Mouse (Mus musculus) T-helper 1 cell (primary cell): ENCODE results near the gene Strn3.
"Not testable (repeated sequence)": the region's sequence is repeated elsewhere in the genome, so short reads cannot be mapped to it uniquely, and the experiment has no call there.

Source experiments
- in situ Hi-C: fragments of 300-600 bp; cut with MboI, MseI; formaldehyde crosslinking; loops from one replicate; pipeline ENCODE4 v1.15.1; 2025; ENCODE audit warnings: high pct_unique_total_duplicates

Gene Strn3

GRCm38 (mm10) chr12:51620572-51620971, 71.1 kb downstream of the Strn3 start:
- in situ Hi-C loops = no loop called here

- in situ Hi-C loops = loop anchor here (10.0 kb wide), 1 partner anchor 178 kb away; no protein-coding TSS in a partner anchor
These were observed 79.3 kb downstream of the Strn3 start for GRCm38 (mm10) chr12:51612361-51612760.

- in situ Hi-C loops = no loop called here
These were observed 85.6 kb downstream of the Strn3 start for GRCm38 (mm10) chr12:51606138-51606537.

- in situ Hi-C loops = no loop called here
These were observed 88.4 kb downstream of the Strn3 start for GRCm38 (mm10) chr12:51603306-51603705.

- in situ Hi-C loops = no loop called here
These were observed 97.6 kb downstream of the Strn3 start for GRCm38 (mm10) chr12:51594030-51594470.

GRCm38 (mm10) chr12:51593229-51594029, 98.3 kb downstream of the Strn3 start, which contains the start of gene Coch:
Gene Coch (plus strand): TSS chr12:51593341.
- in situ Hi-C loops = no loop called here

- in situ Hi-C loops = no loop called here
These were observed 98.8 kb downstream of the Strn3 start for GRCm38 (mm10) chr12:51592888-51593228.

- in situ Hi-C loops = no loop called here
These were observed 99.8 kb downstream of the Strn3 start for GRCm38 (mm10) chr12:51591921-51592320.

- in situ Hi-C loops = no loop called here
These were observed 102.4 kb downstream of the Strn3 start for GRCm38 (mm10) chr12:51589263-51589662.

GRCm38 (mm10) chr12:51577816-51578215, 113.9 kb downstream of the Strn3 start:
- in situ Hi-C loops = not testable (repeated sequence)

GRCm38 (mm10) chr12:51572651-51573050, 119.0 kb downstream of the Strn3 start:
- in situ Hi-C loops = no loop called here

GRCm38 (mm10) chr12:51569944-51570343, 121.8 kb downstream of the Strn3 start:
- in situ Hi-C loops = no loop called here

GRCm38 (mm10) chr12:51569472-51569871, 122.2 kb downstream of the Strn3 start:
- in situ Hi-C loops = no loop called here

GRCm38 (mm10) chr12:51567225-51567624, 124.5 kb downstream of the Strn3 start:
- in situ Hi-C loops = no loop called here

GRCm38 (mm10) chr12:51561416-51561815, 130.3 kb downstream of the Strn3 start:
- in situ Hi-C loops = no loop called here
